ENCODE assay signal across 8 mouse cellular contexts in the genomic region with DNA sequence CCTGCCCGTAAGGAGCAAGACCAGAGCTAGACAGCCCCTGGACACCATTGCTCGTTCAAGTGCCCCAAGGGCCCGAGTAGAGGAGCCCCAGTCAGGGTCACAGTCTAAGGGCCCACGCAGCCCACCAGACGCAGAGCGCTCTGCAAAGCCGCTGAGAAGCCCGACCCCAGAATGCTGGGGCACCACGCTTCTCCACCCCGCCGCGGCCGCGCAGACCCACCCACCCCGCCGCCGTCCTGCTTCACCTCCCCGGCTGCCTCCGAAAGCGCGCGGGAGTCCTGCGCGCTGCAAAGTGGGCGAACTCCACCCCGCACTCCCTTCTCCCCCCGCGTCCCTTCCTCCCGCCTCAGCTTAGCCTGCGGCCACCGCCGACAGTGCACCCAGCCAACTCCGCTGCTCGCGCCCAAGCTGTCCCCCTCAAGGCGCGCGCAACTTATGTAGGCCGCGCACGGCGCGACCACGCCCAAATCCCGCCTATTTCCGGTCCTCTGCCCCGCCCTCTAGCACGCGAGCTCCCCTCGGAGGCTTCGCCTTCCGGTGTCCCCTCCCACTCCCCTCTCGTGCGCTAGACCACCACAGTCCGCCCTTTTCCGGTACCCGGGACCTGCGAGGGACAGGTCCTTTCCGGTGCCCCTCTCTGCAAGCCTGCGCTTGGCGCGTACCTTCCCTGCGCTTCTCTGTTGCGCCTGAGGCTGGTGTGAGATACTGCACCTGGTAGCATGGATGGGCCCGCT. TPM values are rescaled to one million over a fixed set of nuclear protein-coding genes. Genes with fewer than 3 reads are reported as not detected.
DNase-seq lines count a peak whose midpoint lies in the region; ATAC-seq and TF ChIP-seq lines count a peak whose summit lies in the region.

A gene (minus strand): TSS at position 465 of the 734 bp plus-strand sequence.

- no peak for TF ChIP-seq EP300 in liver, postnatal 0 days (IDR thresholded peaks at IDR 0.05; ENCODE audit: low read depth)

- peak; percentile 86 for DNase-seq in c-Kit-positive CD71-positive TER-119-positive erythroid progenitor cells, embryonic 14.5 days (ENCODE audit: low spot score)
- DNase-seq in heart, postnatal 10 days, result peak; percentile 94 to 95
- peak; percentile 45 for DNase-seq in large intestine, adult 2 months (ENCODE audit: low read depth, low spot score)
- DNase-seq in liver, postnatal 0 days, result peak; percentile 93
- DNase-seq in testis, postnatal 10 days (ENCODE audit: low spot score), result peak; percentile 96

- peak within 1 kb of the TSS; percentile 82 for H3K9ac ChIP-seq in forebrain, embryonic 13.5 days
- peak within 1 kb of the TSS; percentile 86 for H3K9ac ChIP-seq in liver, postnatal 0 days (replicated peaks)
- peak within 1 kb of the TSS; percentile 58 for H3K9ac ChIP-seq in neural tube, embryonic 14.5 days (replicated peaks; ENCODE audit: low read depth, low read length)

- H3K4me3 ChIP-seq in E14TG2a.4 (replicated peaks; ENCODE audit: low read length), result peak within 1 kb of the TSS; percentile 90
- H3K4me3 ChIP-seq in forebrain, embryonic 13.5 days, result peak within 1 kb of the TSS; percentile 71
- peak within 1 kb of the TSS; percentile 92 for H3K4me3 ChIP-seq in liver, postnatal 0 days (ENCODE audit: low read depth, low read length)
- H3K4me3 ChIP-seq in neural tube, embryonic 14.5 days (ENCODE audit: low read depth, low read length), result peak within 1 kb of the TSS; percentile 59

- no peak for TF ChIP-seq CTCF in E14TG2a.4 (conservative IDR thresholded peaks at IDR 0.05; ENCODE audit: low read length)
- peak; percentile 43 for TF ChIP-seq CTCF in liver, postnatal 0 days (IDR thresholded peaks at IDR 0.05; ENCODE audit: low read depth)

- peak; percentile 99 for ATAC-seq in forebrain, embryonic 13.5 days
- ATAC-seq in liver, postnatal 0 days, result peak; percentile 97
- ATAC-seq in neural tube, embryonic 14.5 days (ENCODE audit: low read depth), result peak; percentile 99

- no peaks in the 10 kb centered on the region for H3K27me3 ChIP-seq in E14TG2a.4 (ENCODE audit: insufficient read depth, low read length)
- no peaks in the 10 kb centered on the region for H3K27me3 ChIP-seq in forebrain, embryonic 13.5 days
- H3K27me3 ChIP-seq in liver, postnatal 0 days (ENCODE audit: insufficient read depth, low read length), result no peaks in the 10 kb centered on the region
- no peaks in the 10 kb centered on the region for H3K27me3 ChIP-seq in neural tube, embryonic 14.5 days (ENCODE audit: control insufficient read depth, insufficient read depth, low read length)

- peaks cover 22% of the 10 kb centered on the region for H3K4me1 ChIP-seq in E14TG2a.4 (replicated peaks; ENCODE audit: low read depth, low read length)
- peaks cover 10% of the 10 kb centered on the region for H3K4me1 ChIP-seq in forebrain, embryonic 13.5 days
- H3K4me1 ChIP-seq in liver, postnatal 0 days (ENCODE audit: insufficient read depth), result no peaks in the 10 kb centered on the region
- peaks cover 7% of the 10 kb centered on the region for H3K4me1 ChIP-seq in neural tube, embryonic 14.5 days (ENCODE audit: control insufficient read depth, insufficient read depth, low read length)

- no peaks in the 10 kb centered on the region for H3K9me3 ChIP-seq in E14TG2a.4 (ENCODE audit: low read length)
- H3K9me3 ChIP-seq in forebrain, embryonic 13.5 days (replicated peaks), result no peaks in the 10 kb centered on the region
- no peaks in the 10 kb centered on the region for H3K9me3 ChIP-seq in liver, postnatal 0 days (ENCODE audit: low read length)
- no peaks in the 10 kb centered on the region for H3K9me3 ChIP-seq in neural tube, embryonic 14.5 days (ENCODE audit: control insufficient read depth, low read length)

- peak within 1 kb of the TSS; percentile 87 for H3K27ac ChIP-seq in forebrain, embryonic 13.5 days
- H3K27ac ChIP-seq in liver, postnatal 0 days (ENCODE audit: low read depth), result peak within 1 kb of the TSS; percentile 58
- H3K27ac ChIP-seq in neural tube, embryonic 14.5 days (ENCODE audit: low read depth, low read length), result peak within 1 kb of the TSS; percentile 81

- 0 out of 2 replicates have a peak, but pooled peaks cover 4% of the 10 kb centered on the region for H3K36me3 ChIP-seq in E14TG2a.4 (ENCODE audit: insufficient read depth, low read length)
- H3K36me3 ChIP-seq in forebrain, embryonic 13.5 days (ENCODE audit: poor library complexity, severe bottlenecking), result no peaks in the 10 kb centered on the region
- H3K36me3 ChIP-seq in liver, postnatal 0 days (replicated peaks; ENCODE audit: insufficient read depth, low read length), result no peaks in the 10 kb centered on the region
- no peaks in the 10 kb centered on the region for H3K36me3 ChIP-seq in neural tube, embryonic 14.5 days (ENCODE audit: control insufficient read depth, insufficient read depth, low read length)

- under 1% methylated on average over 65 of the region's 65 CpGs for WGBS in forebrain, embryonic 13.5 days
- 2% methylated on average over 61 of the region's 65 CpGs for WGBS in large intestine, adult 2 months
- under 1% methylated on average over 51 of the region's 65 CpGs for WGBS in liver, postnatal 0 days (ENCODE audit: insufficient replicate concordance)
- 0% methylated on average over 55 of the region's 65 CpGs for WGBS in neural tube, embryonic 14.5 days

- peak within 1 kb of the TSS; percentile 88 for H3K4me2 ChIP-seq in forebrain, embryonic 13.5 days
- peak within 1 kb of the TSS; percentile 99 for H3K4me2 ChIP-seq in liver, postnatal 0 days (ENCODE audit: low read depth, low read length)
- H3K4me2 ChIP-seq in neural tube, embryonic 14.5 days (ENCODE audit: low read depth, low read length), result peak within 1 kb of the TSS; percentile 91

- intact Hi-C loops in heart, postnatal 10 days (cut with DNase I), result loop anchor here (2.0 to 10.0 kb wide), 3 partner anchors 67 to 684 kb away; a partner anchor contains a TSS

RNA-seq across cellular contexts. Expression of the gene that starts here (rescaled TPM):
- polyA plus RNA-seq in forebrain, embryonic 13.5 days (2015; fragmentation: Nextera tagmentation; extraction: Ambion mirVana), result 11.0 and 16.0 TPM in 2 replicates
- total RNA-seq in heart, postnatal 10 days (2021), result 1 to 10 TPM; 6.2 to 7.8 TPM
- polyA plus RNA-seq in large intestine, adult 2 months (2012; rRNA removed), result 1.9 and 3.3 TPM in 2 replicates
- polyA plus RNA-seq in liver, postnatal 0 days (2015; fragmentation: Nextera tagmentation; extraction: Ambion mirVana), result 2.6 and 2.7 TPM in 2 replicates
- 9.1 and 10.2 TPM in 2 replicates for polyA plus RNA-seq in neural tube, embryonic 14.5 days (2014; fragmentation: Nextera tagmentation; extraction: Ambion mirVana)

Comparison
In these comparisons a context has a peak if more than half of its experiments do, and no peak if none do; other contexts are left out.
1. Peak in every context shown above with its lines: DNase-seq, ATAC-seq, H3K4me3 ChIP-seq and H3K27ac ChIP-seq.
2. DNase-seq: peak in every context shown above with its lines; median percentile 96 in testis, postnatal 10 days; 94 in heart, postnatal 10 days; 93 in liver, postnatal 0 days; 86 in c-Kit-positive CD71-positive TER-119-positive erythroid progenitor cells, embryonic 14.5 days; 45 in large intestine, adult 2 months.